Mouse (Mus musculus): ENCODE measurements around the gene Aox2. TPM values are rescaled to one million over a fixed set of nuclear protein-coding genes. Genes with fewer than 3 reads are reported as not detected.

The Aox2 gene
- polyA plus RNA-seq, 1 experiment: 0.01 TPM

DNA sequence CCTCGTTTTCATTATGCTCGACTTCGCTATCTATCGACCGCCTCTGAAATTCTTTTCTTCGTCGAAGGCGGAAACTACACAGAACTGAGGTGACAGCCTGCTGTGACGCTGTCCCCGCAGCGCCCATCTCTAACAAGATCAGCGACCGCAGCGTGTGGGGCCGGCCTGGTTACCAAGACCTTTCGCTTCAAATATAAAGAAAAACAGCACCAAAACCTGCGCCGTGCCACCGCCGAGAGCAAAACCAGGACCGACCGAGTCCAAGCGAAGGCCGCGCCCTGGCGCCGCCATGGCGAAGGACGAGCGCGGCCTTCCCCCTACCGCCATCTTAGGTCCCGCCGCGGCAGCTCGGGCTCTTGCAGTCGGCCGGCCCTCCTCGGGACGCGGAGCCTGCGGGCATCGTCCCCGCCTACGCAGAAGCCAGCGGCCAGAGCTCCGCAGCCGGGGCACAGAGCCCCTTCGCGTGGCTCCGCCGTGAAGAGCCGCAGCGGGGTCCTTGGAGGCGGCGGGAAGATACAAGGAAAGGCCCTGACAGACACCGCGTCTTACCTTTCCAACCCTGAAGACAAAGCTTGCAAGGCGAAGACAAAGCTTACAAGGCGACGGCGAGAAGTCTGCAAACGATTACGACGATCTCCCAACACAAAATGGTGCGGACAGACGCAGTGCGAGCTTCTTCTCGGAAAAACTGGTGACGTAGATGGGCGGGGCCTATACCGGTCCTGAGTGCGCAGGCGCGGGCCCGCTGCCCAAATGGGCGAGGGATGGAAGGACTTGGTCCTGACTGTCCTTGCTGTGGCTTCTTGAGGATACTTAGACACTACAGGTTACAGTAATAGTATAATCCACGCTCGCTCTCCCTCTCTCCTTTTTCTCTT, 145.5 kb downstream of the Aox2 start, which contains the start of gene Clk1:
Gene Clk1 (minus strand): TSS at position 696 of the 878 bp plus-strand sequence.
- Histone ChIP-seq H3K27me3 (ENCODE audit: control insufficient read depth, insufficient read depth, low read length) (no peaks in the 10 kb centered on the region), H3K4me1 (ENCODE audit: control insufficient read depth, insufficient read depth, insufficient read length, low read length) (peaks cover 3% of the 10 kb centered on the region; the same call in 1 of the 2 replicates), H3K27ac (ENCODE audit: insufficient read depth, low read depth, low read length) (peak within 1 kb of the TSS; percentile 100), H3K36me3 (ENCODE audit: control insufficient read depth, insufficient read depth, low read length) (peaks cover 27% of the 10 kb centered on the region), H3K4me3 (ENCODE audit: low read depth, low read length) (peak within 1 kb of the TSS; percentile 96)
- TF ChIP-seq POLR2A (IDR thresholded peaks at IDR 0.05; ENCODE audit: low read depth, low read length) (peak; percentile 98), CTCF (IDR thresholded peaks at IDR 0.05; ENCODE audit: extremely low read depth, insufficient read length, insufficient replicate concordance, low read depth, low read length) (no peak; the same call in 1 of the 2 replicates)
- under 1% methylated on average over 79 of the region's 79 CpGs for WGBS

DNA sequence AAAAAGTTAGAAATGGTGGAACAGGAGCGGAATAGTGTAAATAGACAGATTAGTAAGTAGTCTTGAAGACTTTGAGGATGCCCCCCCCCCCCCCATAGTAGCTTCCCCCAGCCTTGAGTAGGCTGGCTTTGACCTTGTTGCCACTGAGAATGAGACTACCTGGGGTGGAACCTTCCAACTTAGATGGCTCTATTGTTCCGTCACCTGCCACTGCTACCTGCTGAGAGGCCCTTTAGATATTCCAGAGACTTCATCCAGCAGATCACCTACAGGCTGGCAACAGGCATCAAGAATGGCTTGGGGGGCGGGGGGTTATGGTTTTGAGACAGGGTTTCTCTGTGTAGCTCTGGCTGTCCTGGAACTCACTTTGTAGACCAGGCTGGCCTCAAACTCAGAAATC, 146.4 kb downstream of the Aox2 start:
- H3K27ac ChIP-seq (ENCODE audit: insufficient read depth, low read depth, low read length): no peak overlapping the region
- H3K4me3 ChIP-seq (ENCODE audit: low read depth, low read length): no peak overlapping the region
- H3K4me1 ChIP-seq (ENCODE audit: control insufficient read depth, insufficient read depth, insufficient read length, low read length): peaks cover 3% of the 10 kb centered on the region; the same call in 1 of the 2 replicates
- H3K27me3 ChIP-seq (ENCODE audit: control insufficient read depth, insufficient read depth, low read length): no peaks in the 10 kb centered on the region
- TF ChIP-seq CTCF (IDR thresholded peaks at IDR 0.05; ENCODE audit: extremely low read depth, insufficient read length, insufficient replicate concordance, low read depth, low read length) (no peak), POLR2A (IDR thresholded peaks at IDR 0.05; ENCODE audit: low read depth, low read length) (no peak)
- H3K36me3 ChIP-seq (ENCODE audit: control insufficient read depth, insufficient read depth, low read length): peaks cover 20% of the 10 kb centered on the region
- WGBS: 80% methylated on average over 3 of the region's 3 CpGs

Other genes starting within 250 kb of the Aox2 start
- 0.19 and 0.32 TPM in 2 replicates for gene Aox1, start 248.4 kb upstream of the Aox2 start, polyA plus RNA-seq (2012; rRNA removed)
- gene Aox3, start 165.2 kb upstream of the Aox2 start, polyA plus RNA-seq (2012; rRNA removed): 0.03 TPM in 1 of 2 replicates, not detected in the other
- gene Aox4, start 67.9 kb upstream of the Aox2 start, polyA plus RNA-seq (2012; rRNA removed): 0.03 TPM in 1 of 2 replicates, not detected in the other
- gene Bzw1, start 114.6 kb downstream of the Aox2 start, polyA plus RNA-seq (2012; rRNA removed): 5.6 and 9.6 TPM in 2 replicates
- 4.4 and 11.1 TPM in 2 replicates for gene Clk1, start 145.7 kb downstream of the Aox2 start, polyA plus RNA-seq (2012; rRNA removed)
- gene Nif3l1, start 166.8 kb downstream of the Aox2 start, polyA plus RNA-seq (2012; rRNA removed): 4.5 and 6.7 TPM in 2 replicates
- 4.0 and 6.2 TPM in 2 replicates for gene Ppil3, start 167.2 kb downstream of the Aox2 start, polyA plus RNA-seq (2012; rRNA removed)
- 4.0 and 6.1 TPM in 2 replicates for gene Orc2, start 226.8 kb downstream of the Aox2 start, polyA plus RNA-seq (2012; rRNA removed)